Mouse (Mus musculus): ENCODE data around the gene Glce.

Gene Glce

DNA sequence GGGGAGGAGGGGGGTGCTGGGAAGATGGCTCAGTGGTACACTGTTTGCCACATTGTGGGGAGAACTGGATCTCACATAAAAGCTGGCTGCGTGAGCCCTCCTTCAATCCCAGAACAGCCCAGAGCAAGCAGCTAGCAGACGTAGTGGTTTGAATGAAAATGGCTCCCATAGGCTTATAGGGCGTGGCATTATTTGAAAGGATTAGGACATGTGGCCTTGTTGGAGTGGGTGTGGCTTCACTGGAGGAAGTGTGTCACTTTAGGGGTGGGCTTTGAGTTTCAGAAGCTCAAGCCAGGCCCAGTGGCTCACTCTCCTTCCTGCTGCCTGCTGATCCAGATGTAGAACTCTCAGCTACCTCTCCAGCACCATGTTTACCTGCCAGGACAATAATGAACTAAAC is 90.2 kb downstream of the Glce start:
- DNase-seq (ENCODE audit: extremely low spot score, low read depth, low spot score): no peak

DNA sequence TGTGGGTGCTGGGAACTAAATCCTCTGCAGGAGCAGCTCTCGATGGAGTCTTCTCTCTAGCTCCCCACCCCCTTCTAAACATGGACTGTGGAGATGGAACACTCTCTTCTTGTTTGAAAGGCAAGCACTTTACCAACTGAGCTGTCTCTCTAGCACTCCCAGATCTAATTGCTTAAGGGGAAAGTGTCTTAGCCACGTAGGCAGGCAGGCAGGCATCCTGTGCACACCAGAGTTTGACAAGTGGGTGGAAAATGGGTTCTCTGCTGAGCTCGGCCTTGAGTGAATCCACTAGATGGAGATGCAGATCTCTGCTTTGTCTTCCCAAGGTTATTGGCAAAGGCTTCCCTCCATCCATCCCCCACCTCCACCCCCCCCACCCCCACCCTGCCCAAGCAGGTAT is 94.4 kb downstream of the Glce start:
- no peak for DNase-seq (ENCODE audit: extremely low spot score, low read depth, low spot score)

DNA sequence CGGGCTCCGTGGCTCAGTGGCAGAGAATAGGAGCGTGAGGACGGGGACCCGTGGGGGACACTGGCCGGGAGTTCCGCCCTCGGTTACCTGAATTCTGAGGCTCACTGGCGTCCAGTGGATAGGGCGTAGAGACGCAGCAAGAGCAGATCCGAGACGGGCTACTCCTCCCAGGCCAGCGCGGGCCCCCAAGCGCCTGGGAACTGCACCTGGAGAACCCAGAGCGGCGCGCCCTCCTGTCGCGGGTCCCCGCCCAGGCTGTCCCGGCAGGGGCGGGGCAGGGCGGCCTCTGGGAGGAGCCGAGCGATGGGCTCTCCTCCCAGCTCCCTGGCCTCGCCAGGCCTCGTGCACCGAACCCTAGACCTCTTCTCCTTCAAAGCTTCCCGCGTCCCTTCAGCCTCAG is 95.9 kb downstream of the Glce start, which contains the start of gene Paqr5:
Paqr5 (minus strand) TSS at position 257 of the 400 bp plus-strand sequence.
- DNase-seq (ENCODE audit: extremely low spot score, low read depth, low spot score): no peak

GRCm38 (mm10) chr9:62025056-62025455 is 97.4 kb downstream of the Glce start:
- DNase-seq (ENCODE audit: extremely low spot score, low read depth, low spot score): no peak

DNA sequence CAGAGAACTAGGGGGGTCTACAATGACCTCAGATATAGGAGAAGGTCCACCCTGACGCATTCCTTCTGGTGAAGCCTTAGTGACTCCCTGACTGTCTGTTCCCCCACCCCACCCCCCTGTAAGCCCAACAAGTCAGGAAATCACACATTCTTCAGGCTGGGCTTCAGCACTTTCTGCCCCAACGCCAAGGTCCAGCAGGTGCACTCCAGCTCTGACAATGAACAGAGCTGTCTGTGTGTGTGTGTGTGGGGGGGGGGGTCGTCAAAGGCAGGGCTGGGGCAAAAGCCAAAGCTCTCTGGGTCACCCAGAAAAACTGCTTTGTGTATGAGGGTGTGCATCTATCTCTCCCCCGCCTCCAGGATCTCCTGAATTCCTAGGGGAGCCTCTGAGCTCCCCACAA is 98.6 kb downstream of the Glce start:
- DNase-seq (ENCODE audit: extremely low spot score, low read depth, low spot score): no peak

- no peak for DNase-seq (ENCODE audit: extremely low spot score, low read depth, low spot score)
These were observed 99.3 kb downstream of the Glce start for GRCm38 (mm10) chr9:62022961-62023680.

- no peak for DNase-seq (ENCODE audit: extremely low spot score, low read depth, low spot score)
These were observed 100.8 kb downstream of the Glce start for GRCm38 (mm10) chr9:62021583-62022120.

DNA sequence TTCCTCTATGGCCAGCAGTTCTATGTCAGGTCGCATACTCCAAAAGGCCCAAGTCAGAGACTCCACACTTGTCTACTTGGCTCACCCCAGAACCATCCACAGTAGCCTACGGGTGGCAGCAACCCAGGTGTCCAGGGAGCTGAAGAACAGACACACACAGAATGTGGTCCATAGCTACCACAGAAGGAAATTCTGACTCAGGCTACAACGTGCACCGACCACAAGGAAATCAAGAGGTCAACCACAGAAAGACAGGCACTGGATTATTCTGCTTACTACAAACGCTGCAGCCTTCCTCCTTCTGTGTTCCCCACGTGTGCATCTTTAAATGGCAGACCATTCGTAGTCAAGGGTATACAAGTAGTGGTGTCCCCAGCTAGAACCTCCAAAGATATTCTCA is 102.2 kb downstream of the Glce start:
- no peak for DNase-seq (ENCODE audit: extremely low spot score, low read depth, low spot score)

GRCm38 (mm10) chr9:62018229-62019093 is 104.0 kb downstream of the Glce start:
- DNase-seq (ENCODE audit: extremely low spot score, low read depth, low spot score): no peak

DNA sequence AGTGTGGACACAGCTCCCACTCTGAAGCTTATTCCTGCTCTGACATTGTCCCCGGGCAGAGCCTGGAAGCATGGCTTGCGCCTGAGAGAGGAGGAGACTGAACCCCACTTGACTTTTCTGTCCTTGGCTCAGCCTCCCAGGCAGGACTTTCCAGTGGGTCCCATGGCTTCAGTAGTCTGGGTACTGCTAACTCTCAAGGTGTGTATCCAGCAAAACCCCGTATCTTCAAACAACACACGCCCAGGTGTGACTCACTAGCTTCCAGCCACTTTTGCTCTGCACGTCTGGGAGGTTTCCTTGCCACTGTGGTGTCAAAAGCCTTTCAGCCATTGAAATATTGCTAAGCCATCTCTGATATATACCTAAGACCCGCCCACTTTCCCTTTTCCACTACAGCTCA is 105.1 kb downstream of the Glce start:
- no peak for DNase-seq (ENCODE audit: extremely low spot score, low read depth, low spot score)

DNA sequence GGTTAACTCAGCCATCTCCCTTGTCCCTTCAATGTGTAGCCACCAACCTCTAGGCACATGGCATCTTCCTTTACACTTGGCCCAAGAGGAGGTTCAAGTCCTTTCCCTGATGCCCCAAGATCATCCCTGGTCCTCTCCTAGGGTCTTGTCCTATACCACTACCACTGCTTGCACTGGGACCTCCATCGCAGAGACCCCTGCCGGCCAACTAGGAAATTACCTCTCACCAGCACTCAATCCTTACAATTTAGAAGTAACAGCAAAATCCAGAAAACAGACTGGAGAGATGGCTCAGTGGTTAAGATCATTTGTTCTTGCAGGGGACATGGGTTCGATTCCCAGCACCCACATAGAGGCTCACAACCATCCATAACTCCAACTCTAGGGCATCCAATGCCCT is 107.0 kb downstream of the Glce start:
- DNase-seq (ENCODE audit: extremely low spot score, low read depth, low spot score): no peak

DNA sequence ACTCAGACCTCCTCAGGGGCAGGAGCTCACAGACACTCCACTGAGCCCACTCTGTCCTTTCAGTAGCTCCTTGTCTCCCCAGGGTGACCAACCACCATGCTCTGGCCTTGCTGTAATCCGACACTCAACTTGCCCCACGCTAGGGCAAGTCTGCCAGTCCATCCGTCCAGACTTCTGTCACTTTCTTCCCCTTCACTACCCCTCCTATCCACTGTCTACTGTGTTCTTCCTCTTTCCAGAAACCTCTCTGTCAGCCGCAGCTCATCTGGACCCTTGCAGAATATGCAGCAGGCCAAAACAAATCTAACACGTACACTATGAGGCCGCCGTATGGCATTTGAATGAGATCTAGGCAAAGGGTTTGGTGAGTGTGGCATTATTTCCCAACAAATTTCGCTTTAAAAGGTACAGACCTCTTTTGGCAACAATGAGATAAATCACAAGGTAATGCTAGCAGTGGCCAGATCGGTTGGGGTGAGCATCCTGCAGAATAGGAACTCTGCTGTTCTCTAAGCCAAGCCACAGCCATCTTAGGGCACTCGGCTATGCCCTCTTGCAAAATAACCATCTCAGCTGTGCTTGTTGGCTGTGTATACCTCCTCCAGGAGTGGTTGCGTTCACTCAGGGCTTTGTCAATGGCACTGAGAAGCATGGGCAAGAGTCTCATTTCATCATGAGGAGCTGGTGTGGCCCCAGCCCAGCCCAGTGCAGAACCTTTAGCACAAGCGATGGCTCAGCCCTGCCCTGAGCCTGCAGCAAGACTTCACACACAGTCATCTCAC is 108.9 kb downstream of the Glce start:
- DNase-seq (ENCODE audit: extremely low spot score, low read depth, low spot score): no peak

DNA sequence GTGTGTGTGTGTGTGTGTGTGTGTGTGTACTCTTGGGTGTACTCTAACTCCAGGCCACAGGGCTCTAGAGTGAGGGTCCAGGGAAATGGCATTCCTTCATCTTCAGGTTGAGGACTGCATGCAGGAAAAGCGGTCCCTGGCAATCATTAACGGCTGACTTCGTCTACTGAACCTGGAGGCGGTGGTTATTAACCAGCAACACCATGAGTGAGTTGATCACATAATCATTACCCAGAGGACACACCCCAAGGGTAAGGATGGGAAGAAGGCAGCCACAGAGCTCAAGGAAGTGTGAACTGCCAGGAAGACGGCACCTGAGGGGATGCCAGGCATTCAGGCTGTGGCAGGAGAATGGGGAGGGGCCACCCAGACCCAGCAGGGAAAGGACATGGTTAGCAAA is 114.1 kb downstream of the Glce start:
- DNase-seq (ENCODE audit: extremely low spot score, low read depth, low spot score): no peak
